Mouse (Mus musculus): Measurements from ENCODE around the gene Plcb3. TPM values are rescaled to one million over a fixed set of nuclear protein-coding genes. Genes with fewer than 3 reads are reported as not detected.
"Not testable (repeated sequence)": the region's sequence is repeated elsewhere in the genome, so short reads cannot be mapped to it uniquely, and the experiment has no call there.

Plcb3 gene
- polyA plus RNA-seq, 1 experiment from 2014 or later = 41.5 TPM

DNA sequence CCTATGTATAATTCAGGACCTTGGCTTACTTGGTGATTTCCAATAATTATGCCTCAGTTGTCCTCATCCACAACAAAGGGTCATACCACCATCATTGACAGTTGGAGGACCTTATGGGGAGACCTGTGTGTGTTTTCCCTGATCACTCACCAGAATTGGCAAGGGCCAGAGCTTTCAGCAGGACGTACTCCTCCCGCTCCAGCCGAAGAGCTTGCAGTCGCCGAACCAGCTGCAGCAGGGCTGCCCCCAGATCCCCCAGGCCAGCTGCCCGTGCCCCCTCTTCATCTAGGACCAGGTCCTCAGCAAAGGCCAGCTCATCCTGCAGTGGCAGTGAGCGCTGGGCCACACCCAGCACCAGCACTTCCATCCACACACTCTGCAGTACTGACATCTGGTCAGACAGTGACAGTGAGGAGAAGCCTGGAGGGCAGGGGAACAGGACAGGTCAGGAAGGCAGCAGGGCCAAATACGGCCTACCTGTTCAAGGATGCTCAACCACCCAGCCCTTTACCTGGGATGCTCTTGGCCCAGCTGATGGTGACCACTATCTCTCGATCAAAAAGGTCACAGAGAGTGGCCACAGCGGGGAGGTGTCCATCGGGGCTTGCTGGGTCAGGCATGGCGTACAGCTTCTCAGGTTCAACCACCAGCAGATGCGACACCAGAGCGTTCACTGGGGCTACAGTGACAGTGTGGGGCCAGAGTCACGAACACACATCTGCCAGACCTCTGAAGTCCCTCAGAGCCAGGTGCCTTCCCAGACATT lies 63.9 kb downstream of the Plcb3 start:
- Histone ChIP-seq H3K4me3 (no peak overlapping the region), H3K9ac (no peak overlapping the region), H3K27me3 (no peaks in the 10 kb centered on the region), H3K27ac (no peak overlapping the region), H3K9me3 (no peaks in the 10 kb centered on the region), H3K4me2 (no peak overlapping the region), H3K36me3 (peaks cover 39% of the 10 kb centered on the region), H3K4me1 (peaks cover 24% of the 10 kb centered on the region)
- 92% methylated on average over 15 of the region's 15 CpGs for WGBS
- no peak for ATAC-seq (ENCODE audit: insufficient number of reproducible peaks, insufficient read depth, low FRiP score, low TSS enrichment, low read depth)

DNA sequence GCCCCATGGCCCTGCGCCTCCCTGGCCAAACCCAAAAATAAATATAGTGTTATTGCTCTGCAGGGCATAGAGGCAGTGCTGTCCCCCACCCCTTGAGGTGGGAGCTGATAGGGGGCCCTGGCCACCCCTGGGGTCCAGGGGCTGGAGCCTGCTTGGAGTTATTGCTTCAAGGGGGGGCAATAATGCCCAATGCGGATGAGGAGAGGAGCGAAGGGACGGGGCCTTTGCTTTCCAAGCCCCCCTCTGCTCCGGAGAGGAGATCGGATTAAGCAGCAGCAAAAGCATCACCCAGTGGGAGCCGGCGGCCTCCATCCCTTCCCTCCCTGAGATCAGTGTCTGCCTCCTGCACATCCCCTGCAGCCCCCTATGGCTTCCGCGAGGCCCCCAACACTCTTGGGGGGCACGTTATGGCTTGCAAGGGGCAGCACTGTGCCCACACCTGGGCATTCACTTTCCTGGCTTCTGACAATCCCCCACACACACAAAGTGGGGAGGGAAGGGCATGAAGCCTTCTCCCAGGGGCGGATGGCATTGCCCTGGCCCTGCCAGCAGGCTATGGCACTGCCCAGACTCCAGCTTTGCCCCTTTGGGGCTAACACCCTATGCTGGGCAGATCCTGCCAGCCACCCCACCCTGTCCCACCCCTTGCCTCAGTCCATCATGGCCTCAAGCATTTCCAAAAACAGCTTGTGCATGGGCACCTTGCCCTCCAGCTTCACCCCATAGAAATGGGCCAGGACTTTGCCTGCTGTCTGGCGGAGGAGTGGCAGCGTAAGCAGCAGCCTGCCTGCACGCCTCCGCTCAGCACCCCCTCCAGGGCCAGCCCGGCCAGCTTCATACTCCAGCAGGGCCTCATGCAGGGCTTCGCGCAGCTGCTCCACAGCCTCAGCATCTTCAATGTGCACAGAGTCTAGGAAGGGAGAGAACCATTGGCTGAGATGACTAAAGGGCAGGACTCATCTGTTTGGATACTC lies 64.9 kb downstream of the Plcb3 start:
- no peak for ATAC-seq (ENCODE audit: insufficient number of reproducible peaks, insufficient read depth, low FRiP score, low TSS enrichment, low read depth)
- H3K36me3 ChIP-seq = peaks cover 49% of the 10 kb centered on the region
- peak overlapping the region; percentile 81 for H3K4me2 ChIP-seq
- 87% methylated on average over 19 of the region's 19 CpGs for WGBS
- peak overlapping the region; percentile 58 for H3K9ac ChIP-seq
- H3K9me3 ChIP-seq = no peaks in the 10 kb centered on the region
- H3K4me1 ChIP-seq = peaks cover 28% of the 10 kb centered on the region
- peak overlapping the region; percentile 34; the same call in 1 of the 2 replicates for H3K27ac ChIP-seq
- no peaks in the 10 kb centered on the region for H3K27me3 ChIP-seq
- H3K4me3 ChIP-seq = peak overlapping the region; percentile 68

DNA sequence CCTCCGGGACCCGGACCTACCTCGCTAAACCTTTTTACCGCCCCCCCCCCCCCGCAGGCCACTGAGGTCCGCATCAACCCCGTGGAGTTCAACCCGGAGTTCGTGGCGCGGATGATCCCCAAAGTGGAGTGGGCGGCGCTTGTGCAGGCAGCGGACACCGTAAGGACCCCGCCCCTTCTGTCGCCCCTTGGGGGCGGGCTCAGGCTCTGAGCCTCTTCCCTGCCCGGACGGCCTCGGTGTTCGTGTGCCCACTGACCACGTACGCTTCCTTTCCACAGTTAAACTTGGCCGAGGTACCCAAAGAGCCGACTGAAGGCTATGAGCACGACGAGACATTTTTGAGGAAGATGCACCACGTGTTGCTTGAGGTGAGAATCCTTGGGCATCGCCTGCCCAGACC lies 66.0 kb downstream of the Plcb3 start:
- H3K36me3 ChIP-seq = peaks cover 59% of the 10 kb centered on the region
- not testable (repeated sequence) for H3K27me3 ChIP-seq; ATAC-seq (ENCODE audit: insufficient number of reproducible peaks, insufficient read depth, low FRiP score, low TSS enrichment, low read depth); H3K9me3 ChIP-seq
- H3K4me1 ChIP-seq = peaks cover 28% of the 10 kb centered on the region
- peak overlapping the region; percentile 78 for H3K9ac ChIP-seq
- H3K4me3 ChIP-seq = peak overlapping the region; percentile 68
- peak overlapping the region; percentile 81 for H3K4me2 ChIP-seq
- WGBS = under 1% methylated on average over 30 of the region's 30 CpGs
- H3K27ac ChIP-seq = peak overlapping the region; percentile 99

DNA sequence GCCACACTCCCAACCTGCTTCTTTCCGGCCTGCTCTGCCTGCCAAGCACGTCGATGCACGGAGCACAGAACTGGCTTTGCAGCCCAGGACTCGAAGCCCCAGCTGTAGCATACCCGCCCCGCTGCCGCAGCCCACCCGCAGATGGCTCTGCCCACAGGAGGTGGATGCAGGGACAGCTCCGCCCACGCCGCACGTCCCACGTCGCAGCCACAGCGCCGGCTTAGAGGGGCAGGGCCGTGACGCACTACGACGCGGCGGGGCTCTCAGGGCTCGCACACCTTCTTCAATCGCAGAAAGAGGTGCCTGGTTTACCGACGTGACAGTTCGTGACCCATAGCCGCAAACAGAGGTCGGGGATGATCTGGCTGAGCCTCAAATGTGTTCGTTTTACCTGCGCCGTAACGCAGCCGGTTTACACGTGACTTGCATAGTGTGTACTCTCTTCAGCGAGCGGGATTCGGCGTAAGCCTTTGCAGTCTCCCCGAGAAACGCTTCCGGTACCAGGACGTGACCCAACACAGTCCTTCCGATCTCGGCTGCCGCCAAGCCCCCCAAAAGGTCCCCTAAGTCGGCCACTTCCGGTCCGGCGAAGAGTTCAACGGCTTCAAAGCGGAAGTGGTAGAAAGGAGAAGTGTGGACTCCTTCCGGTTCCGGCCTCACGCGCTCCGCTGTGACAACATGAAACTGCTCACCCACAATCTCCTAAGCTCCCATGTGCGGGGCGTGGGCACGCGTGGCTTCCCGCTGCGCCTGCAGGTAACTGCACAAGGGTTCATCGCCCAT lies 66.6 kb downstream of the Plcb3 start, which contains the start of the genes Trmt112 and Prdx5:
Gene Trmt112, plus strand, starts transcription at position 192 of the 783 bp plus-strand sequence.
Gene Prdx5, minus strand, starts transcription at position 600 of the 783 bp plus-strand sequence.
- Histone ChIP-seq H3K4me1 (peaks cover 28% of the 10 kb centered on the region), H3K9me3 (no peaks in the 10 kb centered on the region), H3K4me3 (peak within 1 kb of the TSS; percentile 68), H3K27ac (peak within 1 kb of the TSS; percentile 99), H3K27me3 (no peaks in the 10 kb centered on the region), H3K9ac (peak within 1 kb of the TSS; percentile 78), H3K4me2 (peak within 1 kb of the TSS; percentile 81), H3K36me3 (peaks cover 65% of the 10 kb centered on the region)
- under 1% methylated on average over 65 of the region's 65 CpGs for WGBS
- ATAC-seq (ENCODE audit: insufficient number of reproducible peaks, insufficient read depth, low FRiP score, low TSS enrichment, low read depth) = peak; percentile 89

DNA sequence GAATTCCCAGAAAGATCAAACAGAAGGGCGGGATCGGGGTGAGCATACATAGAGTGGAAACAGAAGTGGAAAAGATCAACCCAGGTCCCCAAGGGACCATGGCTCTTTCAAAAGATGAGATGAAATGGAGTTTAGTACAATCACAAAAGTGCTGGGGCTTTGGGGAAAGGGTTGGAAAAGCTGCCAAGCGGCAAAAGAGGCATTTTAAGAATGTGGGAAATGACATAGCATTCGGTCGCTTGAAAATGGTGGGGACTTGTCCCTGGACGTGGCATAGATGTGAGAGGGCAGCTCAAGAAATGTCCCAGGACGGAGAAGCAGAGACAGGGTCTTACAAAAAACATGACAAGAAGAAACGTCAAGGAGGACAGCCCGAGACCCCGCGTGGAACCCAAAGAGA lies 67.2 kb downstream of the Plcb3 start:
- WGBS = 4% methylated on average over 11 of the region's 11 CpGs
- ATAC-seq (ENCODE audit: insufficient number of reproducible peaks, insufficient read depth, low FRiP score, low TSS enrichment, low read depth) = no peak
- peak overlapping the region; percentile 99 for H3K27ac ChIP-seq
- H3K27me3 ChIP-seq = no peaks in the 10 kb centered on the region
- no peaks in the 10 kb centered on the region for H3K9me3 ChIP-seq
- peak overlapping the region; percentile 68 for H3K4me3 ChIP-seq
- H3K4me1 ChIP-seq = peaks cover 28% of the 10 kb centered on the region
- H3K9ac ChIP-seq = peak overlapping the region; percentile 78
- H3K4me2 ChIP-seq = peak overlapping the region; percentile 81
- peaks cover 66% of the 10 kb centered on the region for H3K36me3 ChIP-seq

DNA sequence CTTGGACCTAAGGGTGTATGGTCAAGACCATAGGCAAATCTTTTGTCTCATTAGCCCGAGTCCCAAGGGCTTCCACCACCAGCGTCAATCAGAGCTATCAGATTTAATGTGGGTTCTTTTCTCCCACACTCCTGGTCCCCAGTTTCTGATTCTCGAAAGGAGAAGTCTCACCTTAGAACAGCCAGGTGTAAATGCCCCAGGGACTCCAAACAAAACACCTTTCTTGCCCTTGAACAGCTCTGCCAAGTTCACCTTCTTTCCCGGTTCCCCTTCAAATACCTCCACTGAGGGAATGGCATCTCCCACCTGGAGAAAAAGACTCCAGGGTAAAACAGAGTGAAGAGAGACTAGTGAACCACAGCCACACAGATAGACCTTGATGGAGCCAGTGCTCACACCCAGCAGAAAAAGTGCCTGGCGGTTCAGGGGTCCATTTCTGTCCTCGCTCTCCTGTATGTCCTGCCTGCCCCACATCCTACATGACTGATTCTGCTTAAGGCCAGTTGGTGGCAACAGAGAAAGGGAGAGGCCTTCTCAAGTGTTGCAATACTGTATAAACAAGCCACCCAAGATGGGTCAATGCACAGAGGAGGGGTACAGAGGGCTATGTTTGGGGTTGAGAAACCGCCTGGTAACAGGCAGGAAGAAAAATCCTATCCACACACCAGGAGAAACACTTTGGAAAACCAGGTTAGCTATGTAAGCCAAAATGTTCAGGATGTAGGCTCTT lies 68.3 kb downstream of the Plcb3 start:
- H3K4me1 ChIP-seq = peaks cover 28% of the 10 kb centered on the region
- H3K27me3 ChIP-seq = no peaks in the 10 kb centered on the region
- peak overlapping the region; percentile 68 for H3K4me3 ChIP-seq
- peaks cover 57% of the 10 kb centered on the region for H3K36me3 ChIP-seq
- no peak for ATAC-seq (ENCODE audit: insufficient number of reproducible peaks, insufficient read depth, low FRiP score, low TSS enrichment, low read depth)
- H3K9me3 ChIP-seq = no peaks in the 10 kb centered on the region
- WGBS = 78% methylated on average over 7 of the region's 7 CpGs
- H3K27ac ChIP-seq = no peak overlapping the region
- H3K9ac ChIP-seq = peak overlapping the region; percentile 78
- peak overlapping the region; percentile 81 for H3K4me2 ChIP-seq

DNA sequence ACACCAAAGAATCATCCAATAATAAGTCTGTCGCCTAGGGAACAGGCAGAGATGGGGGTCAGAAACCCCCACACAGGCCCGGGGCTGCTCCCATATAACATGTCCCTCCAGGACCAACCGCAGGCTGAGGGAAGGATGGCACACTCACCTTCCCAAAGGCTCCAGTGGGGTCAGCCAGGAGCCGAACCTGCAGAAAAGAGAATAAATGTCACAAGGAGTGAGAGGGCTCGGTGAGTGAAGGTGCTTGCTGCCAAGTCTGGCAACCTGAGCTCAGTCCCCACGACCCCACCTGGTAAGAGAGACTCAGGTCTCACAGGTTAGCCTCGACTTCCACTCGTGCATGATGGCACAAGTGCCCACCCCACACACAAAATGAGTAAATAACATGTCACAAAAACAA lies 69.2 kb downstream of the Plcb3 start:
- peaks cover 48% of the 10 kb centered on the region for H3K36me3 ChIP-seq
- H3K9ac ChIP-seq = peak overlapping the region; percentile 78; the same call in 1 of the 2 replicates
- peaks cover 28% of the 10 kb centered on the region for H3K4me1 ChIP-seq
- no peak overlapping the region for H3K4me2 ChIP-seq
- ATAC-seq (ENCODE audit: insufficient number of reproducible peaks, insufficient read depth, low FRiP score, low TSS enrichment, low read depth) = no peak
- H3K27ac ChIP-seq = no peak overlapping the region
- no peaks in the 10 kb centered on the region for H3K9me3 ChIP-seq
- H3K4me3 ChIP-seq = no peak overlapping the region
- no peaks in the 10 kb centered on the region for H3K27me3 ChIP-seq
- 93% methylated on average over 8 of the region's 8 CpGs for WGBS

DNA sequence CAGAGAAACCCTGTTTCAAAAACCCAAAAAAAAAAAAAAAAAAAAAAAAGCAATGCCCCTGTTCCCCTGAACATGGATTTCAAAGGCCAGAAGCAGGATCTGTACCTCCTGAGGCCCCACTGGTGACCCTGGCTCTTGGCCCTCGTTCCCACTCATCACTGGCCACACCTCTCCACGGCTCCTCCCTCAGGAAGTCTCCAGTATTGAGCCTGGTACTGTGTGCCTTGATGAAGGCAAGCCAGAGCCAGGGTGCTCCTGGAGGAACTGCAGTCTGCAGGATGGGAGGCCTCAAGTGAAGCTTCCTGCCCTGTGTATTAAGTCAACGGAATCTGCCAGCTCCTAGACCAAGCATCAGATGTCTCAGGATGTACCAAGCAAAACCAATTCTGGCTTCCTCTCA lies 70.1 kb downstream of the Plcb3 start:
- 81% methylated on average over 3 of the region's 3 CpGs for WGBS
- Histone ChIP-seq H3K36me3 (peaks cover 40% of the 10 kb centered on the region), H3K9me3 (no peaks in the 10 kb centered on the region), H3K4me2 (no peak overlapping the region), H3K4me3 (no peak overlapping the region), H3K9ac (no peak overlapping the region), H3K27me3 (no peaks in the 10 kb centered on the region), H3K4me1 (peaks cover 22% of the 10 kb centered on the region), H3K27ac (no peak overlapping the region)
- no peak for ATAC-seq (ENCODE audit: insufficient number of reproducible peaks, insufficient read depth, low FRiP score, low TSS enrichment, low read depth)

DNA sequence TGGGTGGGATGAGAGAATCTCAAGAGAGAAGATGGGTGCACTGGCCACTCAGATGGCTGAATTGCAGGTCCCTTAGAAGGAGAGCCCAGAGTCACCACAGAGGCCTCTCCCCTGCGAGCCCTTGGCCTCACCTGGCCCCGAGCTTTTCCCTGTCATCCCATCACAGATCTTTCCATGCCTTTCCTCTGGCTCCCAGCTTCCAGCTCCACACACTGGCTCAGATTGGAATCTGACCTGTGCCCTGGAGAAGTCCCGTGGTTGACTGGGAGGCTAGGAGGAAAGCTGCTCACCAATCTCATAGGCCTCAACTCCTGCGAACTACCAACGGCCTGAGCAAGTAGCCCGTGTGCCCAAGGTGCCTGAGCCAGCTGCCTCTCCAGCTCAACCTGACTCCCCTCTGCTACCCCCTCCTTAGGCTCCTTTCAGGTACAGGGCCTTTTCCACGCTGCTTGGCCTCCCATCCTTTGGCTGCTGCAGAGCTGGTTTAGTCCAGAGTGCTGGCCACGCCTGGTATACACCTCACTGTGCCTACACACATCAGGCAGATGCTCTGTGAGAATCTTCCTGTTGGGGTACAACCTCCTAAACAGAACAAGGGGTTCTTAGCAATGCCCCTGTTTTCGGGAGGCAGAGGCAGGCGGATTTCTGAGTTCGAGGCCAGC lies 70.6 kb downstream of the Plcb3 start:
- Histone ChIP-seq H3K9me3 (no peaks in the 10 kb centered on the region), H3K4me2 (no peak overlapping the region), H3K27me3 (no peaks in the 10 kb centered on the region), H3K27ac (no peak overlapping the region), H3K4me3 (no peak overlapping the region; the same call in 1 of the 2 replicates), H3K9ac (peak overlapping the region; percentile 27; the same call in 1 of the 2 replicates), H3K4me1 (peaks cover 18% of the 10 kb centered on the region), H3K36me3 (peaks cover 37% of the 10 kb centered on the region)
- 91% methylated on average over 11 of the region's 11 CpGs for WGBS
- no peak for ATAC-seq (ENCODE audit: insufficient number of reproducible peaks, insufficient read depth, low FRiP score, low TSS enrichment, low read depth)

DNA sequence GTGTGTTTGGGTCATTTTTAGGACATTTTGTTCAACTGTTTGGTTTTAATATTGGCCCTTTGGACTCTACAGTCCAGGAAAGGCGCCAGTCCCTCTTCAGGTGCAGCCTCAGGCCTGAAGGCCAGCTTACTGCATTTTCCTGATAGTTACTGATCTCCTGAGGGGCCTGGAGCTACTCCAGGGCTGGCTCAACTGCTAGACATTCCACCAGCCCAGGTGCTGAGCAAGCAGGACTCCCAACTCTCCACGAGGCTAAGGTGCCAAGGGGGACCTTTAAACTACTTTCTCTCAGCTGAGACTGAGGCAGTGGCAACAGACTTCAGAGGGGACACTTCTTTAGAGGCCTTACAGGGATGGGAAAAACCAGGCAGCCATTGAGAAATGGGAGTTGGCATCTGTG lies 71.4 kb downstream of the Plcb3 start:
- H3K27me3 ChIP-seq = no peaks in the 10 kb centered on the region
- no peak overlapping the region for H3K27ac ChIP-seq
- H3K9ac ChIP-seq = no peak overlapping the region
- peaks cover 37% of the 10 kb centered on the region for H3K36me3 ChIP-seq
- peaks cover 18% of the 10 kb centered on the region for H3K4me1 ChIP-seq
- 77% methylated on average over 2 of the region's 2 CpGs for WGBS
- no peak overlapping the region for H3K4me2 ChIP-seq
- no peaks in the 10 kb centered on the region for H3K9me3 ChIP-seq
- no peak for ATAC-seq (ENCODE audit: insufficient number of reproducible peaks, insufficient read depth, low FRiP score, low TSS enrichment, low read depth)
- H3K4me3 ChIP-seq = no peak overlapping the region
